Mouse (Mus musculus) CD4-positive helper T cell, adult 2 months (primary cell): ENCODE results near the gene L2hgdh.

Experiments
- DNase-seq: peaks from one replicate; pipeline ENCODE4 v3.0.0-alpha.2; 2012; ENCODE audit warnings: low read depth, missing footprints, low spot score

The L2hgdh gene

DNA sequence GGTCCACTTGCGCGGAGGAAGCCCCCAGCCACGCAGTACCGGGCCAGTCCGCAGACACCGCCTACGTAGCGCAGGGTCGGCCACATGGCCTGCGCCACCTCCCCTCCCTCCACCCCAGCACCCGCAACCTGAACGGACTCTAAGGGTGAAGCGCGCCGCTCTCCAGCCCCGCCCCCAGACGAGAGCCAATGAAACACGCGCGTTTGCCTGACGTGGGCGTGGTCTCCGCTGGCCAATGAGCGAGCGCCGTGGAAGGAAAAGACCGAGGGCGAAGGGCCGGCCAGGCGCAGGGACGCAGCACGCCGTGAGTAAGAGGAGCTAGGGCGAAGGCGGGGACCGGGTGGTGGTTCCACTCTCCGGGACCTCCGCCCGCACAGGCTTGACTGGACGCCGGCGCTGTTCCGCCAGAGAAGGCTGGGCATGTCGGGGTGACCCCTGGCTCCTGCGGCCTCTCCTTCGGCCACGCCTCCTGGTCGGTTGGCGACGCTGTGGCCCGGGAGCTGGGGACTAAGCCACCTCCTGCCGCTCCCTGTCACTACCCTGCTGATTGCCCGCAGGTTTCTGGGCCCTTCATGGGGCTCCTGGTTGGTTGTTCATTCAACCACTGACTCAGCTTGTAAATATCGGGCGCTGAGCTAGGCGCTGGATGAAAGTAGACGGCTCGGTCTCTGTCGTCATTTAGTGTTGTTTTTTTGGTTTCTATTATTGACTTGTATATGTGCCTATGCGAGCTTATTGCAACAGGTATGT lies at the start of gene L2hgdh, which contains the start of gene Atp5s:
Gene L2hgdh (minus strand): TSS at position 163 of the 750 bp plus-strand sequence.
Gene Atp5s (plus strand): TSS at position 240 of the 750 bp plus-strand sequence.
- peak; percentile 93 for DNase-seq

DNA sequence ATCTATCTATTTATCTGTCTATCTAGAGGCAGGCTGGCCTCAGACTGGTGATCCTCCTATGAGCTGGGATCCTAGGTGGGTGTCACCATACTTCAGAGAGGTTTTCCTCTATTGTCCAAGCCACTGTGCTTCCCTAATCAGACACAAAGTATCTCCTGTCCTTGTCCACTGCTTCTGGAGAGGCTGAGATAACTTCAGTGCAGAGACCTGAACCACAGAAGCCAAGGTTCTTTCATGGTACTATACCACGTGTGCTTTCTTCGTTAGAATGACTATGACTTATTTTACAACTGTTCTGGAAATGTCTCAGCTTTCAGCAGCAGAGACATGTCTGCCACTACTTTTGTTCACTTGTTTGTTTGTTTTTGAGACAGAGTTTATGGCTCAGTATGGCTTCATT lies 44.2 kb upstream of the L2hgdh start:
- DNase-seq, result no peak

DNA sequence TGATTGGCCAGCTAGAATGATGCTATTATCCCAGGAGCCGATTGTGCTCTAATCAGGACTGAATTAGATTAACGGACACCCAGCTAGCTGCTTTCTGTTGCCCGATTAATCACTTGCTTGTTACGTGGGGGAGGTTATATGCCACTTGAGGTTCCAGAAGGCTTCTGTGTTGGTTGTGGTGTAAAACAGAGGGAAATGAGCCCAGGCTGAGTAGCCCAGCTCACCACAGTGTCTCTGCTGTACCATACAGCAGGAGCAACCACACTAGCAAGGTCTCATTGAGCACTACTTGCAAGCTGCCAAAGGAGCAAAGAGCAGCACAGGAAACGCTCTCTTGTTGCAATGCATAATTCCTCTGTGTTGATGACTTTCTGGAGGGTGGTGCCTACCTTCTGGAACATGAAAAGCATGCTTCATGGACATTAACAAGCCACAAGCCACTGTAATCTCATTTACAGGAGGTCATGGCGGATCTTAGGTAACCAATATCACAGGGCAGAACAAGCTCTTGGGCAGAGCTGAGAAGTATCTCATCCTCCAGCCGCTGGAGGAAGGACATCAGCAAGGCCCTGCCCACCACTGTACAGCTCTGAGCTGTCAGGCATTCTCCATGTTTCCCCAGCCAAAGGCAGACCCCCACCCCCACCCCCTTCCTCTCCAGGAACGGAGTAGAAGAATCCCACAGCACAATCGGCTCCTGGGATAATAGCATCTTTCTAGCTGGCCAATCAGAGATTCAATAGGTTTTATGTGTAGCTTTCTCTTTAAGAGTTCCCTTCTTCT lies 43.0 kb upstream of the L2hgdh start:
- no peak for DNase-seq

DNA sequence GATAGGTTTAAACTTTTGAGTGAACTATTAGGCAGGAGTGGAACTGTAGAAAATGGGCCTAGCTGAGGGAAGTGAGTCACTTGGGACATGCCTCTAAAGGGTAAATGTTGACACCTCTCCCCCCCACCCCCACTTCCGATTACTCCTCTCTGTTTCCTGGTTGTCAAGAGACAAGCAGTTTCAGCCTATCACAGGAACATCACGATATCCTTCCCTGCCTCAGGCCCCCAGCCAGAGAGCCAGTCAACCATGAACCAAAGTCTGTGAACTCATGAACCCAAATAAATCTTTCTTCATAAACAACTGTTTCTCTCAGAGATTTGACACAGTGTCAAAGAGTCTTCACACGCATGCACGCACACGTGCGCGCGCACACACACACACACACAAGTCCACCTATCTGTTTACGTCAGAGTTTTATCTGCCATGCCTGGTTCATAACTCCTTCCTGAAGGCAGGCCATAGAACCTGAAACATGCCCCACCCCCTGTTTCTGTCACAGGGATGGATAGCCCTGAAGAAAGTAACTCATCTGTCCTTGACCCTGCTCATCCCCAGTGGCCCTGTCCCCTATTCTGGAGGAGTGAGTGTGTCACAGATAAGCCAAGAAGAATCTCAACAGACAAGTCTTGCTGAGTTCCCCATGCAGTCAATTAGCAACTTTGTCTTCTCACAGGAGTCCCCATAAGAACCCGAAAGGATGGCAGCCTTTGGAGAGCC lies 41.7 kb upstream of the L2hgdh start:
- DNase-seq, result no peak

DNA sequence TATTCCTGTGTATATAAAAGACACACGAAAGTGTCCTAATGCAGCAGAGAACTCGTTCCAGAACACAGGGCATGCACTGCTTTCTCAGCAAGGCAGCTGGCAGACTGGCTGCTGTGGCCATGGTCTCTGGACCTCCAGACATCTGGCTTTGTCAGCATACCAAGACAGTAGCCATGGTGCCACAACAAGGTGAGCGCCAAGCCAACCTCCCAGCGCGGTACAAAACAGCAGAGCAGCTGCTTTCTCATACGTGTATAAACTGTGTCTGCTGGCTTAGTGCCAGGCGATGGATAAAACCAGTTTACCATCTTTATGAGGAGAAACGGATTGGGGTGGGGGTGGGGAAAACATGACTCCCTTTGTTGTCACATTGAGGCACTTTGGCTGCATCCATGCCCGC lies 40.9 kb upstream of the L2hgdh start:
- DNase-seq, result no peak

DNA sequence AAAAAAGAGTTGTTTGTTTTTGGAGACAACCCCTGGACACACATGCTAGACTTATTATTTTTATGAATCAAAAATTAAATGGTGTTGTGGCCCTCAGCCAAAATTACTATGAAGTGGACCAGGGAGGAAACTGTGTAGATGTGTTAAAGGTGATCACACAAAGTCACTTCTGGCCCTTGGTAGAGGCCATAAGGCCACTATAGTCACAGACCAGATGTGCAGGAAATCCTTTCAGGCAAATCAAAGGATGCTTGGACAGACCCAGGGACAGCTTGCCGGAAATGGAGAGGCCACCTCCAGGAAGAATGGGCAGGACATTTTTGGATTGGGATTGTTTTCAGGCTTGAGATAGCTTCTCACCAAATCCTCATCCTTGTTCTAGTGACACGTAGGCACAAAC lies 36.9 kb upstream of the L2hgdh start:
- DNase-seq, result no peak

DNA sequence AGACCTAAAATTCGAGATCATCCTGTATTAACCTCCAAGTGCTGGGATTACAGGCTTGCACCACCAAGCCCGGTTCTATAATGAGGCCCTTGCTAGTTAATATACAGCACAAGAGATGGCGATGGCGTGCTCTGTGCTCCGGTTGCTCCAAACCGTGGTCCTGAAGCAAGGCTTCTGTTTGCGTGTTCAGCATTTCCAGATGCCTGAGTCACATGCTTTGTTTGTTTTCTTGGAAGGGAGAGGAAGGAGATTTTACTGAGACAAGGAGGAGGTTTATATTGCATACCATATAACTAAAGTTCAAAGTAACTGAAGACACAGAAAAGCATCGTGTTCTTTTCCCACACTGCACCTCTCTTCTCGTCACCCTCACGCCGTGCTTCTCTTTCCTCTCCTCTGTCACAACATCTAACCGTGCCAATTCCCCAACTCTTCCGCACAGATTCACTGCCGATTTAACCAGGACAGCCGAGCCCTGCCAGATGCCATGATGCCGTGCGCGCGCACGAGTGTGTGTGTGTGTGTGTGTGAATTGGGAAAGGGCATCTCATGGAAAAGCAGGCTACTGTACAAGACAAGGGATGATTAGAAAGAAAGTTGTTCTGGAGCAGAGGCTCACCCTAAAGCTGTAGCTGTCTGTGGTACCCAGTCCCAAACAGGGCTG lies 36.2 kb upstream of the L2hgdh start:
- no peak for DNase-seq

DNA sequence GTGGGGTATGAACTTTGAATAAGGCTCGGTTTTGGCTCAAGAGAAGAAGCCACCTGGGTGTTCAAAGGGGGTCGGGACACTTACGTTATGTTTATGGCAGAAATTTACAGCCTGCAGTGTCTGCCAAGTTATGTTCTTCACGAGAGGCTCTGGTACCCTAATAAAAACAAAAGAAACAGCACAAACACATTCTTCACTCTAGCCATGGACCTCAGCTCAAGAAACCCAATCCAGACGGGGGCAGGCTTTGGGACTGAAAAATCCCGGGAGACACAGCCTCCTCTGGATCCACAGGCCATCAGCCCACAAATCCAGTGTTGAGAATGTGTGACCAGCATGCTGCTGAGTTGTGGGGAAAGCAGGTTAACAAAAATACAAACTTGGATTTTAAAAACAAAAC lies 35.3 kb upstream of the L2hgdh start:
- no peak for DNase-seq

DNA sequence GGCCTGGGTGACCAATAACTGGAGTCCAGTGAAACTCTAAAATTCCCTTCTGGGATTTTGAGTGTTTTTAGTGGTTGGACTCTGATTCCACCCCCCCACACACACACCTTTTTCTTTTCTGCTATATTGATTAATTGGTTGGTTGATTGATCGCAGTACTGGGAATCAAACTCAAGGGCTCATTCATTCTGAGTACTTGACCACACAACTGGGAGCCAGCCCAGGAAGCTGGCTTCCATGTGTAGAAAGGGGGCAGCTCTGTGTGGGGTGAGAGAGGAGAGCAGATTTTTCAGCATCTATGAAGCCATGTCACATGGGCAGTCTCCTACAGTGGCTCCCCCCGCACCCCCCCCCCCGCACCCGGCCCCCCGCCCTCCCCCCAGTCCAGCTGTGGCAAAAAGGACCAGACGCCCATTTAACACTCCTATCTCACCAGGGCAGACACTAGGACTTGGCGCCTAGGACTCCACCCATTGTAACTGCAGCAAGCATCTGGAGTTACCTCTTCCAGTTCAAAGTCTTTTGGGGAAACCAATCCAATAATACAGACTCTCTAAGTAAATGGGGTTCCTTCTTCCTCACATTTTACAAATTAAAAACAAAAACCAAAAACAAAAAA lies 34.7 kb upstream of the L2hgdh start:
- DNase-seq, result no peak

DNA sequence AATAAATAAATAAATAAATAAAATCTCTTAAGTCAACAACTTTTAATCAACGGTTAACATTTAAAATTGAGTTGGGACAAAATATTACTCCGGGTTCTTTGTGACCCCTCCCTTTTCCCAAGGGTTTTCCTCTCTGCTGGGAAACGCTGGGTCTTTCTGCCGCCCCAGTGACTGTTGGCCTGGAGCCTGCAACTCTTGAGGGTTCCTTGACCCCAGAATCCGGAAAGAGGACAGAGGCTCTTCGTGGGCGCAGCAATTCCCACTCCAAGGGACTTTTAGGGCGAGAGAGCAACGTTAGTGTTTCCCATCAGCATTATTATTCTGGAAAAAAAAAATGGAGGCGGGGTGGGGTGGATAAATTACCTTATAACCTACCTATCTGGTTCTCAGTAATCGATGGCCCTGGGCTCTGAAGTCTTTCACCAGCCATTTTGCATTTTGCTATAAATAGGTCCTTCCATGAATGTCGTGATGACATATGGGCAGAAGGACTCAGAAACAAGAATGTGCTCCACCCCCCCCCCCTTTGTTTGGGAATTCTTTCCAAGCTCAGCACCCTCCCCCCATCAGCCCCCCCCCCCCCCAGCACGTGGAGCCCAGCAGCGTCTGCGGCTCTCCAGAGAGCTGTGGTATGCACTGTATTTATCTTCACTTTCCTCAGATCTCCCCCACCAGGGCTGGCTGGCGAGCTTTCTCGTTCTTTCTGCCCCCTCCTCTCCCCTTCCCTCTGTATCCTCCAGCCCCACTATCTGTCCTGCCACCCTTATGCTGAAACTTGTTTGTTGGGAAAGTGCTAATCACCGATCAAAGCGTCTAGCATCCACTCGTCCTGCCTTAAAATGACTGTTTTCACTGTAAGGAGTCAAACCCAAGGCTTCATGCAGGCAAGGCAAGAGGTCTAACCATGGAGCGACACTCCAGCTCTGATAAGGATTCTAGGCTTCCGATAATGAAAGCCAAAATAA lies 33.8 kb upstream of the L2hgdh start:
- no peak for DNase-seq

DNA sequence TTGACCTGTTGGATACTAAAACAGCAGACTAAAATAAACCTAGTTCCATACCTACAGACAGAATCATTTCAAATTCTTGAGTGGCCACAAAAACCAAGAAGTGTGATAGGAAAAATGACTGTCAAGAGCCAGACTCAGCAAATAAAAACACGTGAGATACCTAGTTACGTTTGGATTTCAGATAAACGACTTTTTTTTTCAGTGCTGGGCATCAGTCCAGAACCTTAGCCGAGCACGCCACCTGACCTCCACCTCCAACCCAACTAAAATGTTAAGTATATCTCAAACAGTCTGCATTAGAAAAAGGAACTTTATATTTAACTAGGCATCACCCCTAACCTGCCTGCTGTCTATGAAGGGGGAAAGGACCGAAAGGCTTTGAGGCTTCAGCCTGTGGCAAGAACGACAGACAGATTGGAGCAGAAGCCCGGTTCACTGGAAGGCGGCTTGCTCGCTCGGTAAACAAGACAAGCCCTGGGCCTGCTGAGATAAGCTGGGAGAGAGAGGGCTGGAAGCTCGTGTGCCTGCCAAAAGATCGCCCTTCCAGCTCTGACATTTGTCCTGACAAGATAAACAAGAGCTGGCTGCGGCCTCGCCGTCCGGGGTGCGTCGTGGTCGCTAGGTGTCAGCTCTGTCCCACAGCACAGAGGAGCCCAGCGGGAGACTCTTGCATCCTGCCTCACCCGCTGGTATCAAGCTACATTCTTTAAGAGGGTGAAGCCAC lies 32.9 kb upstream of the L2hgdh start:
- DNase-seq, result peak; percentile 54

DNA sequence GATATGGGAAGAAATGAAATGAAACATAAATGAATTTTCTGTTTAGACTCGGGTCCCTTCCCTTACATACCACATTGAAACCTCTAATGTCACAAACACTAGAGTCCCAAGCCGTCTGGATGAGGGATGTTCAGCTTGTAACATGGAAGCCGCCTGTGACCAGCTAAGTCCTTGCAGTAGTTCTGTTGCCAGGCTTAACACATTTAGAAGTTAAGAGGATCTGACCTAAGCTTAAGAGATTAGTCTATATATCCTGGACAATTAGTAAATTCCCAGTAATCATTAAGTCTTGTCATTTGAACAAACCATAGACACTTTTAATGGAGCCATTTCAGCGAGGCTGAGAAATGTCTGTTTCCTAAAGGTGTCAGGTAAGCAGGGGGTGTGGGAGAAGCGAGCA lies 31.3 kb upstream of the L2hgdh start:
- no peak for DNase-seq

DNA sequence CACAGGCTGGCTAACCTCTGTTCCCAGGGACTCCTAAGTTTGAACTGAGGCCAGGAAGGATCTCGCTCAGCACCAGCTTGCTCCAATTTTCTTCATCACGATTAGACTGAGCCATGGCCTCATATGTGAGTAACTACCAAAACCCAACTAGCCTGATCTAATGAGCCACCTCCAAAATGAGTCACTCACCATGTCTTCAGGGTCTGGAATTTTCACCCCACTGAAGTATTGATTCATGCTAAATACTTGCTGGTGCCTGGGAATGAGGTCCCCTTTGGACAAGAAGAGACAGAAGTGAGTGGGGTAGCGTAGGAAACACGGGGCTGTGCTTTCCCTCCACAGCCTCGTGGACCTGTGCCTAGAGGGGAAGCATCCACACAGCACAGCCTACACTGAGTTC lies 29.3 kb upstream of the L2hgdh start:
- no peak for DNase-seq

DNA sequence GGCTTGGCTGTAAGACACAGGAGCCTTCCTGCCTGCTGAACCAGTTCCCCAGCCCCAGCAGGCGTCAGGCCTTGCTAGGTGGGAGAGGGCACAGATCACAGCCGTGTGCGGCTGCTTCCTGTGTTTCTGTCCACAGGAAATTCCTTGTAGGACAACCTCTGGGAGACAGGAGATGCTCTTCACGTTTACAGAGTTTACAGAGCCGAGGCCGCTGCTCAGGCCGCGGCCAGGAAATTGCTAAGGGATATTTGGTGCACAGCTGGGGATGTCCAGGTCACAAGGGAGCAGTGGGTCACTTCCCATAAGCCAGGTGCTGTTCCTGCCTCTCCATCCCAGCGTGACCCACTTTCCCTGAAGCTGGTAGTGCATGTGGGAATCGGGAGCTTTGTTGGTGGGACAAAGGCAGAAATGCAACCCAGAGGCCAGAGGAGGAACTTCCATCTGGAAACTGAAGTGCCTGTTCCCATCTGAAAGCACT lies 27.2 kb upstream of the L2hgdh start:
- no peak for DNase-seq

DNA sequence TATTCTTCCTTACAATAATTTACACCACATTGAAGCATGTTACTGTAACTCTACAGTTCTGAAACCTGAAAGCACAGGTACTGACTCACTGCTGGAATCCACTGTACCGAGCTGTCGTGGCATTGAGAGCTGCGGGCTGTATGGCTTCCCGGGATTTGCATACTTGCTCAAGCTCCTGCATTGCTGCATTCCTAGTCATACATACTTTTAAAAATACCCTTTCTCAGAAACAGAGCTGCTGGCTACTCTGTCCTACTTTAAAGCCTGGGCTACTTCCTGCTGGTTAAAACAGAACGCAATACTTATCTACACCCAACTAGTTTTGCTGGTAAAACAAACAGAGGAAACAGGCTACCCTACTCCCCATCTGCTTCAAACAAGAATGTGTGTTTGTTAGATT lies 19.5 kb upstream of the L2hgdh start:
- no peak for DNase-seq

DNA sequence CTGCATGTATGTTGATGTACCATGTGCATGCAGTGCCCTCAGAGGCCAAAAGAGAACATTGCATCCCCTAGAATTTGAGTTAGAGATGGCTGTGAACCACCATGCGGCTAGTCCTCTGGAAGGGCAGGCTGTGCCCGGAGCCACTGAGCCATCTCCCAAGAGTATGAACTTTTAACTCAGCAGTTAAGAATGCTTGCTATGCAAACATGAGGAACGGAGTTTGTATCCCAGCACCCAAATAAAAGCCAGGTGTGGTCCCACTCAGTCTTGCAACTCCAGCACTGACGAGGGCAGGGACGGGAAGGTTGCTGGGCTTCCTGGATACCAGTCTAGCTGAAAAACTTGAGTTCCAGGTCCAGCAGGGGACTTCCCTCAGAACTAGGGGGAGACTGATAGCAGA lies 17.3 kb upstream of the L2hgdh start:
- no peak for DNase-seq

DNA sequence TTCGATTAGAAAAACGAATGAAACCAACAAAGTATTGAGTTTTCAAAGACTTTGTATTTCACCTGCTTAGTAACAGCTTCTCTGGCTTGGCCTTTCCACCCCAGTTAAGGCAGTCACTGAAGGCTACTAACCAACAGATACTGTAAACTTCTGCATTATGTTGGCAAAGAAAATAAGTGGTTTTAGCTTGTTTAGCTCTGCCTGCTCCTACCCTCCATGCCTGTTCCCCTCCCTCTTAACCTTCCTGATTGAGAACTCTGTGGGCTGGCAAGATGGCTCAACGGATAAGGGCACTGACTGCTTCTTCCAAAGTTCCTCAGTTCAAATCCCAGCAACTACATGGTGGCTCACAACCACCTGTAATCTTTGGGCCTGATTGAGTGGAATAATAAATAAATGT lies 9.2 kb upstream of the L2hgdh start:
- no peak for DNase-seq

DNA sequence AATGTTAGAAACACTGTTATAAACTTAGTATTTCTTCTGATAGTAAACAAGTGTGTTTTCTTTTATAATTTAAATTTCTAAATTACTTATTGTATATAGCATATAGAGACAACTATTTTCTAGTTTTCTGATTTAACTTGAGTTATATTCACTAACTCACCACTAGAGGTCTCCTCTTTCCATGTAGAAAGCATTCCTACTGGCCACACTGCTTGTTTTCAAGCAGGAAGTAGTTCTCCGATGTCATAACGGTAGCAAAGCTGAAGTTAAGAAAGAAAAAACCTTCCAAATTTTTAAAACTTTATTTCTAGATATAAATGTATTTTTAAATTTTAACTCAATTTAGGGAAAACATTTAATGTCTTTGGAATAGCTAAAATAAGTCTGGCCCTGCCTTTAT lies 8.8 kb upstream of the L2hgdh start:
- peak; percentile 68 for DNase-seq

DNA sequence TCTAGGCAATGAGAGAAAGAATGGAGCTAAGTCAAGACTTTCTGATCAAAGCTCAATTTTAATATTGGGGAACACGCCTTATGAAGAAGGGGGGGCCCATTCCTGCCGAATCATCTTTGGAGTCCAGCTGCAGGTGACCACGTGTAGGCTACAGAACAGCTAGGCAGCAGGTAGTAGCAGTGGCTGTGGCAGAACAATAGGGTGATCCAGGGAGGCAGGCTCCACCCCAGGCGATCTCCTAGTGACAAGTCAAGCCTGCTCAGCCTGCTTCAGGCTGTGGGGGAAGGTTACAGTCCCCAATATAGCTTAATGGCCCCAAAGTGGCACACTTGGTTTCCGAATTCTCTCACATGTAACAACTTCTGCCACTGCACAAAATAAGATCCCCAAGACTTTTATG lies 7.5 kb upstream of the L2hgdh start:
- no peak for DNase-seq
